Mouse (Mus musculus) liver, embryonic 15.5 days (tissue): ENCODE data around the gene Cox10. TPM values are rescaled to one million over a fixed set of nuclear protein-coding genes. Genes with fewer than 3 reads are reported as not detected.
A peak's percentile ranks its signal among the peaks of the same experiment; 100 is the strongest.

ENCODE experiments used
- ATAC-seq: fragments of 200-750 bp; cut with Nextera tagmentation; 2 replicates; pipeline ENCODE4 v1.8.0; 2017; ENCODE audit warnings: moderate number of reproducible peaks, mild to moderate bottlenecking, moderate library complexity; ENCODE audit not compliant: insufficient read depth
- H3K27ac ChIP-seq: fragments of 300-500 bp; sonication (generic); replicated peaks from 2 replicates; pipeline ENCODE4 v1.5.1; 2015; ENCODE audit warnings: mild to moderate bottlenecking, inconsistent platforms
- H3K27me3 ChIP-seq: fragments of 300-500 bp; sonication (generic); 2 replicates; pipeline ENCODE4 v1.6.1; 2015; ENCODE audit warnings: mild to moderate bottlenecking, inconsistent platforms
- H3K36me3 ChIP-seq: fragments of 300-500 bp; sonication (generic); replicated peaks from 2 replicates; pipeline ENCODE4 v1.6.1; 2015; ENCODE audit warnings: moderate library complexity, mild to moderate bottlenecking, inconsistent platforms
- H3K4me1 ChIP-seq: fragments of 300-500 bp; sonication (generic); replicated peaks from 2 replicates; pipeline ENCODE4 v1.6.1; 2015; ENCODE audit warnings: inconsistent platforms
- H3K4me2 ChIP-seq: fragments of 300-500 bp; sonication (generic); 2 replicates; pipeline ENCODE4 v1.6.1; 2015; ENCODE audit warnings: moderate library complexity, mild to moderate bottlenecking, inconsistent platforms
- H3K4me3 ChIP-seq: fragments of 300-500 bp; sonication (generic); replicated peaks from 2 replicates; pipeline ENCODE4 v1.5.1; 2015; ENCODE audit warnings: mild to moderate bottlenecking, inconsistent platforms
- H3K9ac ChIP-seq: fragments of 300-500 bp; sonication (generic); 2 replicates; pipeline ENCODE4 v1.6.1; 2015; ENCODE audit warnings: moderate library complexity, mild to moderate bottlenecking, inconsistent platforms
- H3K9me3 ChIP-seq: fragments of 300-500 bp; sonication (generic); replicated peaks from 2 replicates; pipeline ENCODE4 v1.6.1; 2016; ENCODE audit warnings: inconsistent platforms
- WGBS: fragments of 180-500 bp; shearing (Covaris S2); methylation state at CpG from one replicate; pipeline ENCODE4 v1.1.7; 2015; ENCODE audit warnings: mixed read lengths; ENCODE audit not compliant: insufficient replicate concordance; 5-methylcytosine and 5-hydroxymethylcytosine counted together
- polyA plus RNA-seq: library from polyadenylated mRNA; unstranded; fragments of >200 nt; fragmentation: Nextera tagmentation; extraction: Ambion mirVana; gene quantifications from 2 replicates; pipeline ENCODE4 v1.2.1, GENCODE M21; 2015

Cox10 gene
- polyA plus RNA-seq, 1 experiment from 2014 or later = 7.8 TPM

DNA sequence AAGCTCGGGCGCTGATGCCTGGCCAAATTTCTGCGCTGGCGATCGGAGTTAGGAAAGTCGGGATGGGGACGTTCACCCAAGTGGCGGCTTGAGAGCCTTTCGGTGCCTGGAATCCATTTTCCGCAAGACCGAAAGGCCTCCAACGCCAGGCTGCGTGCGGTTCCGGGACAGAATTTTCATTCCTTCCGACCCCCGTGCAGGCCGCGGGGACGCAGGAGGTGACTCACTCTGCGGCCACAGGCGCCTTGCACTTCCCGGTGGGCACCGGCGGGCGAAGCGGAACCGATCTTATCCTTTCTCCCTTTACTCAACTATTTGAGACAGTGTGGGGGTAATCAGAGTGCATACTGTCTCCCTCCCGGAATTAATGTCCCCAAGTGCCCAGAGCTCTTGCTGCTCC, 155.9 kb downstream of the Cox10 start:
- peaks cover 24% of the 10 kb centered on the region; the same call in 1 of the 2 replicates for H3K4me1 ChIP-seq
- under 1% methylated on average over 29 of the region's 29 CpGs for WGBS
- peak overlapping the region; percentile 35 for H3K4me3 ChIP-seq
- ATAC-seq = no peak
- H3K36me3 ChIP-seq = no peaks in the 10 kb centered on the region
- H3K27ac ChIP-seq = no peak overlapping the region
- H3K9ac ChIP-seq = no peak overlapping the region
- H3K9me3 ChIP-seq = no peaks in the 10 kb centered on the region
- H3K4me2 ChIP-seq = peak overlapping the region; percentile 61
- H3K27me3 ChIP-seq = peaks cover 88% of the 10 kb centered on the region

DNA sequence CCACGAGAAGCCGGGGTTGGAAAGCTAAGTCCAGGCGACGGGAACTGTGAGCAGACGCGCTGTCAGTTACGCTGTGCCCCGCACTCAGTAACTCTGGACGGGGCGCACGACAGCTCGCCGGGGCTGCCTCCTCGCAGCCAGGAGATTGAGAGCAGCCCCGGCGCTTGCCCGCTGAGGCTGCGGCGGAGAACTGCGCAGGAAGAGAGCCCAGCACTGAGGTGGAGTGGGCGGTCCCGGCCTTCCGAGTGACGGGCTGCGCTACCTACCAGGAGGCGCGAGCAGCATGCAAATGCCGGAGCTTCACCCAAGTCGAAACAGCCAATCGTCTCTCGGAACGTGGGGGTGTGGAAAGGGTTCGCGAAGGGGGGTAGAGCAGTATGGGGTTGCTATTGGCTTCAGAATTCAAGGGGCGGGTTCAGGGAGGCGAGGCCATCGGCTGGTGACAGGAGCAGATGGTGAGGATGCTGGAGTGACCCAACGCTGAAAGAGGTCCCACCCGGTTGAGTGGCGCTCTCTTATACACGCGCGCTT, 157.1 kb downstream of the Cox10 start, which contains the start of gene Hs3st3b1:
TSS of gene Hs3st3b1 (minus strand) at position 200 of the 531 bp plus-strand sequence.
- no peaks in the 10 kb centered on the region for H3K9me3 ChIP-seq
- H3K4me1 ChIP-seq = peaks cover 24% of the 10 kb centered on the region; the same call in 1 of the 2 replicates
- peak within 1 kb of the TSS; percentile 54 for H3K9ac ChIP-seq
- H3K4me2 ChIP-seq = peak within 1 kb of the TSS; percentile 61
- H3K27ac ChIP-seq = peak within 1 kb of the TSS; percentile 33; the same call in 1 of the 2 replicates
- H3K4me3 ChIP-seq = peak within 1 kb of the TSS; percentile 60
- peak; percentile 84 for ATAC-seq
- H3K27me3 ChIP-seq = peaks cover 99% of the 10 kb centered on the region
- under 1% methylated on average over 43 of the region's 43 CpGs for WGBS
- no peaks in the 10 kb centered on the region for H3K36me3 ChIP-seq

DNA sequence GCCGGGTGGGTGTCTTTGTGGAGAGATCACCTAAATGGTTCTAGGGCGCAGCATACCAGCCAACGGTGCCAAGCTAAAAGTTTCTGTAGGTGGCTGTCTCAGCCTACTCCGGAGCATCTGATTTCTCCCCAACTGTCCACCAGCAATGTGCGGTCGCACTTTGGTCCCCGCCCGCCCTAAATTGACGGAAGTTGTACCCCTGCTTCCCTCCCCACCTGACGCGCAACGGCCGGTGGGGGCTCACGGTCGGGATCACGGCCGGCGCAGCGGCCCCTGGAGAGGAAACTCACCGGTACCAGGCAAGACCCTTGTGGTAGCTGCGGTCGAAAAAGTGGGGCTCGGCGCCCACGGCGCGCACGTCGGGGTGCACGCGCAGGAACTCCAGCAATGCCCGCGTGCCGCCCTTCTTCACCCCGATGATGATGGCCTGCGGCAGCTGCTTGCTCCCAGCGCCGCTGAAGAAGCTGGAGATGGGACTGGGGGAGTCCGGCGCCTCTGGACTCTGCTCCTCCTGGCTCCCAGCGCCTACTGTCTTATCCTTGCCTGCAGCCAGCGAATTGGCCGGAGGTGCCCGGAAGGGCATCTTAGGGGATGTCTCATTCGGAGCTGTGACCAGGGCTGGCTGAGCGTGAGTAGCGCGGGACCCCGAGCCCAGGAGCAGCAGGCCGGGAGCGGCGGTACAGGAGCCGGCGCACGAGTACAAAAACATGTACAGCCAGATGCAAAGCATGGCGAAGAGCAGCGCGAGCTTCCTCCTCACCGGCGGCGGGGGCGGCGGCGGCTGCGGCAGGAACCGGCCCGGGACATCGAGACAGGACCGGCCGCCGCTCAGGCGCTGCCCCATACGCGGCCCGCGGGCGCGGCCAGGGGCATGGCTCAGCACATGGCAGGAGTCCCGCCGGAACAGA, 158.0 kb downstream of the Cox10 start:
- peak overlapping the region; percentile 54 for H3K9ac ChIP-seq
- no peaks in the 10 kb centered on the region for H3K9me3 ChIP-seq
- peak overlapping the region; percentile 60 for H3K4me2 ChIP-seq
- no peaks in the 10 kb centered on the region for H3K36me3 ChIP-seq
- H3K4me1 ChIP-seq = peaks cover 24% of the 10 kb centered on the region; the same call in 1 of the 2 replicates
- H3K27ac ChIP-seq = peak overlapping the region; percentile 33; the same call in 1 of the 2 replicates
- H3K27me3 ChIP-seq = peaks cover 97% of the 10 kb centered on the region
- under 1% methylated on average over 80 of the region's 80 CpGs for WGBS
- peak overlapping the region; percentile 60 for H3K4me3 ChIP-seq
- no peak for ATAC-seq

DNA sequence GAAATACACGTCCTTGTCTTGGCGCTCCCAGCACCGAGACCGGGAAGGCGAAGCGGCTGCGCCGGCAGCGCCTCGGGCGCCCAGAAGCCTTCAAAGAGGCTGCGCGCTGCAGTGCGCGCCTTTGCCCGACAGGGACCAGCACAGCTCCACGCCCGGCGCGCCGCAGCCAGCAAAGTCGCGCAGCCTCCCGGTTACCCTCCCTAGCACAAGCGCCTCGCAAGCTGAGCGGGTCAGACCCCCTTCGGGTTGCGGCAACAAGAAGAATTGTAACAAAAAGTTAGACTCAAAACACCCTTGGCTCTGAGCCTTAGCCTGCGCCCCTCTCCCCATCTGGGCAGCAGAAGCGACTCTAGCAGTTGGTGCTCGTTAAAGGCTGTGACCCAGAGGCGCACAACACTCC, 158.7 kb downstream of the Cox10 start:
- Histone ChIP-seq H3K27ac (no peak overlapping the region), H3K36me3 (no peaks in the 10 kb centered on the region), H3K4me3 (peak overlapping the region; percentile 60), H3K9me3 (no peaks in the 10 kb centered on the region), H3K4me2 (peak overlapping the region; percentile 60), H3K27me3 (peaks cover 94% of the 10 kb centered on the region), H3K9ac (peak overlapping the region; percentile 54), H3K4me1 (peaks cover 28% of the 10 kb centered on the region; the same call in 1 of the 2 replicates)
- 1% methylated on average over 33 of the region's 33 CpGs for WGBS
- no peak for ATAC-seq

- 3% methylated on average over 52 of the region's 52 CpGs for WGBS
- Histone ChIP-seq H3K9ac (peak overlapping the region; percentile 54), H3K27ac (peak overlapping the region; percentile 69), H3K9me3 (no peaks in the 10 kb centered on the region), H3K36me3 (no peaks in the 10 kb centered on the region), H3K4me1 (peaks cover 23% of the 10 kb centered on the region; the same call in 1 of the 2 replicates), H3K27me3 (peaks cover 90% of the 10 kb centered on the region), H3K4me3 (peak overlapping the region; percentile 60), H3K4me2 (peak overlapping the region; percentile 60)
- ATAC-seq = no peak
Observed at GRCm38 (mm10) chr11:63919211-63920098, 159.8 kb downstream of the Cox10 start.

- Histone ChIP-seq H3K9ac (0 out of 2 replicates have a peak overlapping the region, but pooled peaks have one; percentile 54), H3K36me3 (no peaks in the 10 kb centered on the region), H3K9me3 (no peaks in the 10 kb centered on the region), H3K4me2 (peak overlapping the region; percentile 60), H3K4me1 (peaks cover 27% of the 10 kb centered on the region), H3K4me3 (peak overlapping the region; percentile 60), H3K27me3 (peaks cover 85% of the 10 kb centered on the region), H3K27ac (peak overlapping the region; percentile 69)
- no peak for ATAC-seq
- 26% methylated on average over 17 of the region's 17 CpGs for whole genome bisulfite sequencing
Observed at GRCm38 (mm10) chr11:63918321-63919105, 160.8 kb downstream of the Cox10 start.

DNA sequence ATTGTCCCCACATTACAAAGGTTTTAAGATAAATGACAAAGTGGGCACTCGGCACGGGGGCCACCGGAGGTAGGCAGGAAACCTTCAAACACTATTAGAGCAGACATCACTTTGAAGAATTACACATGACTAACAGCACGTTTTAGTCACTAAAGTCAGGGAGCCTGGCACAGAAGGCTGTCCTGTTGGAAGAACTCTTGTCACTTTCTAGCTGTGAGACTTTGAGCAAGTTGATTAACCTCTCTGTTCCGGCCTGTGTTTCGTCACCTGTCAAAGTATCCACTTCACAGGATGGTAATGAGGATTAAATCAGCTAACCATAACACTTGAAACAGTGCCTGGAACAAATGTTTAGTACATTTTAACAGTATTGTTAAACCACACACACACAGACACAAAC, 161.7 kb downstream of the Cox10 start:
- WGBS = 23% methylated on average over 6 of the region's 6 CpGs
- no peak overlapping the region for H3K27ac ChIP-seq

GRCm38 (mm10) chr11:63914388-63914787, 164.9 kb downstream of the Cox10 start:
- Histone ChIP-seq H3K9ac (no peak overlapping the region), H3K4me3 (peak overlapping the region; percentile 21), H3K4me2 (peak overlapping the region; percentile 58), H3K4me1 (peaks cover 29% of the 10 kb centered on the region), H3K27ac (no peak overlapping the region), H3K27me3 (peaks cover 44% of the 10 kb centered on the region), H3K9me3 (no peaks in the 10 kb centered on the region), H3K36me3 (no peaks in the 10 kb centered on the region)
- peak; percentile 76 for ATAC-seq
- WGBS = 1% methylated on average over 20 of the region's 20 CpGs

More for the DNA sequence above, 161.7 kb downstream of the Cox10 start:
- Histone ChIP-seq H3K9ac (no peak overlapping the region), H3K9me3 (no peaks in the 10 kb centered on the region), H3K36me3 (no peaks in the 10 kb centered on the region), H3K4me3 (no peak overlapping the region), H3K27me3 (peaks cover 75% of the 10 kb centered on the region), H3K4me1 (peaks cover 20% of the 10 kb centered on the region), H3K4me2 (peak overlapping the region; percentile 60)
- no peak for ATAC-seq

- Histone ChIP-seq H3K9ac (no peak overlapping the region), H3K27ac (no peak overlapping the region)
- 33% methylated on average over 4 of the region's 4 CpGs for WGBS
Observed at GRCm38 (mm10) chr11:63913936-63914335, 165.3 kb downstream of the Cox10 start.

More at GRCm38 (mm10) chr11:63913936-63914335, 165.3 kb downstream of the Cox10 start:
- Histone ChIP-seq H3K4me1 (peaks cover 29% of the 10 kb centered on the region), H3K27me3 (peaks cover 39% of the 10 kb centered on the region), H3K9me3 (no peaks in the 10 kb centered on the region), H3K36me3 (no peaks in the 10 kb centered on the region), H3K4me3 (peak overlapping the region; percentile 21; the same call in 1 of the 2 replicates), H3K4me2 (peak overlapping the region; percentile 58)
- ATAC-seq = no peak
